Mouse (Mus musculus): ENCODE measurements around the gene Plekhm2.

GRCm38 (mm10) chr4:141632111-141632873, 32.4 kb downstream of the Plekhm2 start:
- TF ChIP-seq CTCF (IDR thresholded peaks at IDR 0.05; ENCODE audit: low read depth, low read length) (no peak), POLR2A (IDR thresholded peaks at IDR 0.05; ENCODE audit: insufficient read depth, low read length) (no peak)

Data from ES-Bruce4 (cell line).